Mouse (Mus musculus): ENCODE data around the gene Ghr. TPM values are rescaled to one million over a fixed set of nuclear protein-coding genes. Genes with fewer than 3 reads are reported as not detected.
A peak's percentile ranks its signal among the peaks of the same experiment; 100 is the strongest.

Gene Ghr
- total and polyA plus RNA-seq, 2 experiments = 141 to 423 TPM

GRCm38 (mm10) chr15:3499020-3499419, 84.3 kb downstream of the Ghr start:
- 72% methylated on average over 1 of the region's 1 CpGs for WGBS
- Histone ChIP-seq H3K4me3 (ENCODE audit: insufficient read depth, low read depth, low read length) (no peak overlapping the region), H3K9ac (ENCODE audit: low read depth, low read length) (no peak overlapping the region), H3K4me1 (ENCODE audit: control insufficient read depth, insufficient read depth, low read length) (peaks cover 35% of the 10 kb centered on the region), H3K27me3 (ENCODE audit: control insufficient read depth, insufficient read depth, low read length) (no peaks in the 10 kb centered on the region), H3K27ac (replicated peaks; ENCODE audit: insufficient read depth, low read depth, low read length) (peak overlapping the region; percentile 44), H3K36me3 (ENCODE audit: control insufficient read depth, insufficient read depth, low read length) (peaks cover 23% of the 10 kb centered on the region), H3K79me2 (ENCODE audit: control insufficient read depth, insufficient read depth, low read length) (peaks cover 18% of the 10 kb centered on the region; the same call in 1 of the 2 replicates)
- no peak for TF ChIP-seq CTCF (IDR thresholded peaks at IDR 0.05; ENCODE audit: low read depth, low read length)
- no peak for TF ChIP-seq POLR2A (IDR thresholded peaks at IDR 0.05; ENCODE audit: extremely low read depth, insufficient read depth, low read length)
- no peak for DNase-seq (ENCODE audit: extremely low read depth, low read depth, low spot score)

DNA sequence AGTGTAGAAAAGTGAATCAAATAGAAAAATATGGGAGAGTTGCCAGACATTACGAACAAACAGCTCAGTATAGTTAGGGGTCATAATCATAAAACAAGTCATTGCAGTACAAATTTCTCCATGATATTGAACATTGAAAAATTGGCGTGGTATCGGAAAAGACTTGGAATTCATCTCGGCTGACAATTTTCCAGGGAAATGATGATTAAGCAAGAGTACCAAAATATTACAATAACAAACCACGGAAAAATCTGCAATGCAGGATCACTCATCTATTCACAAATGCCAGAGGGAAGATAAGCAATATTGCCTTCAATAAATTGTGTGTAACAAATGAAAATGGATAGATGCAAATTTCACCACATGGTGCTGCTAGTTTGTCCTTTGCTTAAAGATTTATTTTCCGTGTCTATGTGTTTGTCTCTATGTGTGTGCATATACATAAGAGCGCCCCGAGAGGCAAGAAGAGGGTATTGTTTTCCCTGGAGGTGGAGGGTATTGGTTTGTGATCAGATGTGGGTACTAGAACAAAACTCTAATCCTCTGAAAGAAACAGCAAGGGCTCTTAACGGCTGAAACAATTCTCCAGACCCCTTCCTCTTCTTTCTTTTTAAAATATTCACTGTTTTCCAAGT, 85.2 kb downstream of the Ghr start:
- WGBS = 48% methylated on average over 9 of the region's 9 CpGs

GRCm38 (mm10) chr15:3490868-3491267, 92.4 kb downstream of the Ghr start:
- H3K27ac ChIP-seq (replicated peaks; ENCODE audit: insufficient read depth, low read depth, low read length) = peak overlapping the region; percentile 77
- peak; percentile 98 for DNase-seq (ENCODE audit: extremely low read depth, low read depth, low spot score)
- no peak overlapping the region for H3K4me3 ChIP-seq (ENCODE audit: insufficient read depth, low read depth, low read length)
- 24% methylated on average over 3 of the region's 3 CpGs for WGBS
- H3K4me1 ChIP-seq (ENCODE audit: control insufficient read depth, insufficient read depth, low read length) = peaks cover 45% of the 10 kb centered on the region
- TF ChIP-seq CTCF (IDR thresholded peaks at IDR 0.05; ENCODE audit: low read depth, low read length) = no peak
- TF ChIP-seq POLR2A (IDR thresholded peaks at IDR 0.05; ENCODE audit: extremely low read depth, insufficient read depth, low read length) = no peak
- no peaks in the 10 kb centered on the region for H3K27me3 ChIP-seq (ENCODE audit: control insufficient read depth, insufficient read depth, low read length)
- H3K79me2 ChIP-seq (ENCODE audit: control insufficient read depth, insufficient read depth, low read length) = peaks cover 2% of the 10 kb centered on the region; the same call in 1 of the 2 replicates
- H3K36me3 ChIP-seq (ENCODE audit: control insufficient read depth, insufficient read depth, low read length) = peaks cover 8% of the 10 kb centered on the region
- H3K9ac ChIP-seq (ENCODE audit: low read depth, low read length) = no peak overlapping the region

More for the DNA sequence above, 85.2 kb downstream of the Ghr start:
- Histone ChIP-seq H3K4me1 (ENCODE audit: control insufficient read depth, insufficient read depth, low read length) (peaks cover 38% of the 10 kb centered on the region), H3K27me3 (ENCODE audit: control insufficient read depth, insufficient read depth, low read length) (no peaks in the 10 kb centered on the region), H3K27ac (replicated peaks; ENCODE audit: insufficient read depth, low read depth, low read length) (no peak overlapping the region), H3K9ac (ENCODE audit: low read depth, low read length) (no peak overlapping the region), H3K4me3 (ENCODE audit: insufficient read depth, low read depth, low read length) (no peak overlapping the region), H3K36me3 (ENCODE audit: control insufficient read depth, insufficient read depth, low read length) (peaks cover 23% of the 10 kb centered on the region), H3K79me2 (ENCODE audit: control insufficient read depth, insufficient read depth, low read length) (peaks cover 14% of the 10 kb centered on the region; the same call in 1 of the 2 replicates)
- DNase-seq (ENCODE audit: extremely low read depth, low read depth, low spot score) = peak; percentile 71
- no peak for TF ChIP-seq CTCF (IDR thresholded peaks at IDR 0.05; ENCODE audit: low read depth, low read length)
- no peak for TF ChIP-seq POLR2A (IDR thresholded peaks at IDR 0.05; ENCODE audit: extremely low read depth, insufficient read depth, low read length)

GRCm38 (mm10) chr15:3490011-3490410, 93.3 kb downstream of the Ghr start:
- H3K79me2 ChIP-seq (ENCODE audit: control insufficient read depth, insufficient read depth, low read length) = no peaks in the 10 kb centered on the region
- no peak overlapping the region for H3K4me3 ChIP-seq (ENCODE audit: insufficient read depth, low read depth, low read length)
- TF ChIP-seq POLR2A (IDR thresholded peaks at IDR 0.05; ENCODE audit: extremely low read depth, insufficient read depth, low read length) (no peak), CTCF (IDR thresholded peaks at IDR 0.05; ENCODE audit: low read depth, low read length) (no peak)
- H3K27ac ChIP-seq (replicated peaks; ENCODE audit: insufficient read depth, low read depth, low read length) = peak overlapping the region; percentile 77; the same call in 1 of the 2 replicates
- no peaks in the 10 kb centered on the region for H3K27me3 ChIP-seq (ENCODE audit: control insufficient read depth, insufficient read depth, low read length)
- H3K4me1 ChIP-seq (ENCODE audit: control insufficient read depth, insufficient read depth, low read length) = peaks cover 48% of the 10 kb centered on the region
- no peak for DNase-seq (ENCODE audit: extremely low read depth, low read depth, low spot score)
- WGBS = 83% methylated on average over 2 of the region's 2 CpGs
- peaks cover under 1% of the 10 kb centered on the region; the same call in 1 of the 2 replicates for H3K36me3 ChIP-seq (ENCODE audit: control insufficient read depth, insufficient read depth, low read length)
- no peak overlapping the region for H3K9ac ChIP-seq (ENCODE audit: low read depth, low read length)

- H3K4me1 ChIP-seq (ENCODE audit: control insufficient read depth, insufficient read depth, low read length) = peaks cover 52% of the 10 kb centered on the region
- H3K36me3 ChIP-seq (ENCODE audit: control insufficient read depth, insufficient read depth, low read length) = no peaks in the 10 kb centered on the region
- no peak overlapping the region for H3K4me3 ChIP-seq (ENCODE audit: insufficient read depth, low read depth, low read length)
- no peaks in the 10 kb centered on the region for H3K79me2 ChIP-seq (ENCODE audit: control insufficient read depth, insufficient read depth, low read length)
- no peaks in the 10 kb centered on the region for H3K27me3 ChIP-seq (ENCODE audit: control insufficient read depth, insufficient read depth, low read length)
- peak; percentile 99 for DNase-seq (ENCODE audit: extremely low read depth, low read depth, low spot score)
- H3K9ac ChIP-seq (ENCODE audit: low read depth, low read length) = no peak overlapping the region
- peak overlapping the region; percentile 61; the same call in 1 of the 2 replicates for H3K27ac ChIP-seq (replicated peaks; ENCODE audit: insufficient read depth, low read depth, low read length)
- TF ChIP-seq CTCF (IDR thresholded peaks at IDR 0.05; ENCODE audit: low read depth, low read length) = no peak
- no peak for TF ChIP-seq POLR2A (IDR thresholded peaks at IDR 0.05; ENCODE audit: extremely low read depth, insufficient read depth, low read length)
Observed at GRCm38 (mm10) chr15:3489180-3489579, 94.1 kb downstream of the Ghr start.

DNA sequence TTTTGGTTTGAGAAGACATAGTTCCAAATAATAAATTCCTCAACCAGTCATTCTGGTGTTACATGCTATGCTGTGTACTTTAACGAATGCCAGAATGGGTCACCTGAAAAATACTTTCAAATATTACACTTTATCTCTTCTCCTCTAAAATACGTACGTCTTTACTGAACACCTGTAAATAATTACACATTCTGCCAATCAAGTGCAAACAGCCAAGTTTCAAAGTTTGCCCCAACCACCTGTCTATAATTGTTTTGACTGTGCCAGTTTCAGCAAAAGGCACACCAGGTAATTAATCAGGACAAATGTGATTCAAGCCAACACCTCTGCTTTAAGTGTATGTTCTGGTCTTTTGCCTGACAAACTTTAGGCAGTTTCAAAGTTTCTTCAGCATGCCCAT, 94.7 kb downstream of the Ghr start:
- 27% methylated on average over 3 of the region's 3 CpGs for WGBS
- no peak overlapping the region for H3K4me3 ChIP-seq (ENCODE audit: insufficient read depth, low read depth, low read length)
- H3K79me2 ChIP-seq (ENCODE audit: control insufficient read depth, insufficient read depth, low read length) = no peaks in the 10 kb centered on the region
- no peak overlapping the region for H3K9ac ChIP-seq (ENCODE audit: low read depth, low read length)
- peak; percentile 95 for DNase-seq (ENCODE audit: extremely low read depth, low read depth, low spot score)
- peaks cover 51% of the 10 kb centered on the region for H3K4me1 ChIP-seq (ENCODE audit: control insufficient read depth, insufficient read depth, low read length)
- peak overlapping the region; percentile 61 for H3K27ac ChIP-seq (replicated peaks; ENCODE audit: insufficient read depth, low read depth, low read length)
- TF ChIP-seq CTCF (IDR thresholded peaks at IDR 0.05; ENCODE audit: low read depth, low read length) = no peak
- no peak for TF ChIP-seq POLR2A (IDR thresholded peaks at IDR 0.05; ENCODE audit: extremely low read depth, insufficient read depth, low read length)
- no peaks in the 10 kb centered on the region for H3K27me3 ChIP-seq (ENCODE audit: control insufficient read depth, insufficient read depth, low read length)
- no peaks in the 10 kb centered on the region for H3K36me3 ChIP-seq (ENCODE audit: control insufficient read depth, insufficient read depth, low read length)
